Mouse (Mus musculus): ENCODE measurements around the gene Stx5a.

GRCm38 (mm10) chr19:8705026-8705708 is 36.0 kb upstream of the Stx5a start:
- TF ChIP-seq CTCF (IDR thresholded peaks at IDR 0.05; ENCODE audit: low read depth), result no peak
- no peak for TF ChIP-seq EP300 (IDR thresholded peaks at IDR 0.05; ENCODE audit: low read depth)

Data from liver, postnatal 0 days (tissue).